Mouse (Mus musculus): Measurements from ENCODE around the gene Fstl4. TPM values are rescaled to one million over a fixed set of nuclear protein-coding genes. Genes with fewer than 3 reads are reported as not detected.

Gene Fstl4
- not detected for polyA plus RNA-seq (2014; fragmentation: Illumina TruSeq; extraction: RNeasy Lipid Tissue Mini Kit (QIAGEN cat#74804); ENCODE audit: low read depth, low replicate concordance)

DNA sequence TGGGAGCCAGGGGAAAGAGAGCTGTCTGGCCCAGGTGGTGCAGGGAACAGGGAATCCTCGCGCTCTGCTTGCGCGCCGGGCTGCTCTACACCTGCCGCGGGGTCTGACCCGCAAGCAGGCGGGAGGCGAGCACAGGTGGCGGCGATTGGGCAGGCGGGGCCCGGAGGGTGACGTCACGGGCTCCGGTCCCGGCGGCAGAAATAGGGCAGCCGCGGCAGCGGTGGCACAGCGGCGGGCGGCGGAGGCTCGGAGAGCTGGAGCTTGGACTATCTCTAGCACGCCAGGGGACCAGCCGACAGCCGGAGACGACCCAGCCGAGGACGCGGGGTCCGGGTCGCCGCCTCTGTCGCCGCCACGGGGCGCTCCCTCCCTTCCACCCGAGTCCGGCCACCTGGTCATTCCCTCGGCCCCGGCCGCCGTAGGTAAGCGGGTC, at the start of gene Fstl4:
Gene Fstl4 (plus strand): TSS at position 174 of the 433 bp plus-strand sequence.

All from liver, adult 10 weeks (tissue).